Mouse (Mus musculus): Measurements from ENCODE around the gene March10. TPM values are rescaled to one million over a fixed set of nuclear protein-coding genes. Genes with fewer than 3 reads are reported as not detected.

Gene March10
- polyA plus RNA-seq, 2 experiments = not detected

DNA sequence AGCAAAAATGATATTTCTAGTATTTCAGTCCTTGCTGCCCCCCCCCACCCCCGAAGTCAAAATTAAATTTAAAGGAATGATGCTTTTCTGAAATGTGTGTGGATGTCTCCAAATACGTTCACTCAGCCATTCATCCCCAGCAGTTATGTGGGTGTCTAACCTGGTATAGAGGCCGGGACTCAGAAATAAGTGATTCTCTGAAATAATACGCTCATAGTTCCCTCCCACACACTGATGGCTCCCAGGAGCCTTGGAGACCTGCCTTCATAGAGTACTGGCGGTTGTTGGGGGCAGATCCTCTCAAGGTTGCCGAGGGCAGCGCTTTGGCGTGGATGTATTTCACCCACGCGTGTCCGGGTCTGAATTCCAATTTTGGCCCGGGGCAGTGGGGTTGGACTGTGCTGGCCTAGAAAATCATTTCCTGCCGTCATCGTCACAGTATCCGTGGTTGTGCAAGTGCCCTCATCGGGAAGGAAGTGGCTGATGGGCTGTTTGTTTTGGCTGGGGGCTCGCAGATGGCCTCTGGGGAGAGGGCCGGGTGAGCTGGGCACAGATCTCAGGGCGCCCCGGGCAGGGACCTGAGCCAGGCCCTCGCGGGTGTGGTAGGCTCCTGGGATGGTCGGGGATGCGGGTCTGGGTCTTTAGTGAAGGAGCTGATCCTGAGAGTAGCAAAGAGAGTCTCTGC is 145.1 kb downstream of the March10 start:
- DNase-seq (ENCODE audit: low read depth in 3 of 3, low spot score in 3 of 3) (no peak), ATAC-seq (ENCODE audit: insufficient read depth) (no peak)
- WGBS (ENCODE audit: insufficient replicate concordance) = 22% methylated on average over 24 of the region's 24 CpGs
- Histone ChIP-seq H3K27ac (no peak overlapping the region), H3K9ac (replicated peaks) (no peak overlapping the region), H3K4me1 (replicated peaks; ENCODE audit: control insufficient read depth in 2 of 2, insufficient read depth in 2 of 2, low read length in 1 of 2) (0 out of 4 replicates have a peak, but pooled peaks cover 0 to 2% of the 10 kb centered on the region in 2 experiments), H3K4me2 (ENCODE audit: low read depth) (no peak overlapping the region), H3K4me3 (ENCODE audit: insufficient read depth in 1 of 2, low read depth in 2 of 2, low read length in 2 of 2) (no peak overlapping the region), H3K36me3 (replicated peaks; ENCODE audit: control insufficient read depth, insufficient read depth, low read depth) (no peaks in the 10 kb centered on the region), H3K9me3 (ENCODE audit: control insufficient read depth, low read length) (no peaks in the 10 kb centered on the region), H3K27me3 (ENCODE audit: control insufficient read depth, insufficient read depth, low read length) (no peaks in the 10 kb centered on the region)
- TF ChIP-seq CTCF (IDR thresholded peaks at IDR 0.05; ENCODE audit: low read depth) (no peak), EP300 (IDR thresholded peaks at IDR 0.05; ENCODE audit: low read depth) (no peak)

Other genes with a start within 250 kb of the March10 start
- 0.80 and 0.82 TPM in 2 replicates for gene Mrc2, start 164.1 kb downstream of the March10 start, polyA plus RNA-seq (2012; rRNA removed)
- 0.28 and 0.37 TPM in 2 replicates for gene Mrc2, start 164.1 kb downstream of the March10 start, polyA plus RNA-seq (2014; fragmentation: Nextera tagmentation; extraction: Ambion mirVana)
- gene Tanc2, start 133.3 kb upstream of the March10 start, polyA plus RNA-seq (2012; rRNA removed) = 0.66 TPM in 2 replicates
- gene Tanc2, start 133.3 kb upstream of the March10 start, polyA plus RNA-seq (2014; fragmentation: Nextera tagmentation; extraction: Ambion mirVana) = 0.89 and 0.99 TPM in 2 replicates

All from liver, embryonic 14.5 days (tissue).